Mouse (Mus musculus): Measurements from ENCODE around the gene Lrif1. TPM values are rescaled to one million over a fixed set of nuclear protein-coding genes. Genes with fewer than 3 reads are reported as not detected.
"Not testable (repeated sequence)": the region's sequence is repeated elsewhere in the genome, so short reads cannot be mapped to it uniquely, and the experiment has no call there.

Gene Lrif1
- polyA plus RNA-seq (2015; fragmentation: Nextera tagmentation; extraction: Ambion mirVana): 16.9 and 17.5 TPM in 2 replicates

GRCm38 (mm10) chr3:106684830-106685229 lies at the start of gene Lrif1:
Gene Lrif1 (plus strand): TSS chr3:106684987.
- H3K9ac ChIP-seq: peak within 1 kb of the TSS; percentile 86
- H3K27me3 ChIP-seq: no peaks in the 10 kb centered on the region
- H3K36me3 ChIP-seq: no peaks in the 10 kb centered on the region
- H3K27ac ChIP-seq (replicated peaks): peak within 1 kb of the TSS; percentile 95
- H3K4me1 ChIP-seq (replicated peaks): no peaks in the 10 kb centered on the region; the same call in 1 of the 2 replicates
- peak within 1 kb of the TSS; percentile 79 for H3K4me3 ChIP-seq
- ATAC-seq (ENCODE audit: low FRiP score, low read depth): peak; percentile 99
- H3K4me2 ChIP-seq: peak within 1 kb of the TSS; percentile 61
- H3K9me3 ChIP-seq: no peaks in the 10 kb centered on the region
- WGBS: under 1% methylated on average over 20 of the region's 20 CpGs

GRCm38 (mm10) chr3:106672811-106673210 lies 12.0 kb upstream of the Lrif1 start:
- not testable (repeated sequence) for H3K4me3 ChIP-seq; ATAC-seq (ENCODE audit: low FRiP score, low read depth); H3K27ac ChIP-seq (replicated peaks); H3K36me3 ChIP-seq; H3K9ac ChIP-seq; H3K9me3 ChIP-seq; H3K4me1 ChIP-seq (replicated peaks); H3K27me3 ChIP-seq; H3K4me2 ChIP-seq
- 73% methylated on average over 14 of the region's 14 CpGs for WGBS

- Histone ChIP-seq H3K27ac (replicated peaks) (peak overlapping the region; percentile 95), H3K27me3 (no peaks in the 10 kb centered on the region), H3K4me1 (replicated peaks) (no peaks in the 10 kb centered on the region; the same call in 1 of the 2 replicates), H3K4me3 (peak overlapping the region; percentile 79), H3K4me2 (peak overlapping the region; percentile 61), H3K9me3 (no peaks in the 10 kb centered on the region), H3K9ac (peak overlapping the region; percentile 86), H3K36me3 (no peaks in the 10 kb centered on the region)
- WGBS: 32% methylated on average over 1 of the region's 1 CpGs
- ATAC-seq (ENCODE audit: low FRiP score, low read depth): no peak
Observed at GRCm38 (mm10) chr3:106685381-106685780, 594 bp downstream of the Lrif1 start.

- Histone ChIP-seq H3K4me2 (peak overlapping the region; percentile 65), H3K4me1 (replicated peaks) (0 out of 2 replicates have a peak, but pooled peaks cover 3% of the 10 kb centered on the region), H3K4me3 (peak overlapping the region; percentile 68), H3K9ac (peak overlapping the region; percentile 57), H3K27me3 (peaks cover 9% of the 10 kb centered on the region), H3K9me3 (peaks cover 6% of the 10 kb centered on the region; the same call in 1 of the 2 replicates), H3K27ac (replicated peaks) (peak overlapping the region; percentile 97), H3K36me3 (no peaks in the 10 kb centered on the region)
- peak; percentile 100 for ATAC-seq (ENCODE audit: low FRiP score, low read depth)
- 2% methylated on average over 31 of the region's 31 CpGs for WGBS
Observed at GRCm38 (mm10) chr3:106721397-106722027, 36.7 kb downstream of the Lrif1 start.

GRCm38 (mm10) chr3:106722028-106722945 lies 37.5 kb downstream of the Lrif1 start:
- H3K9ac ChIP-seq: peak overlapping the region; percentile 57
- H3K27ac ChIP-seq (replicated peaks): peak overlapping the region; percentile 97
- peak; percentile 91 for ATAC-seq (ENCODE audit: low FRiP score, low read depth)
- peaks cover 9% of the 10 kb centered on the region for H3K27me3 ChIP-seq
- 0 out of 2 replicates have a peak, but pooled peaks cover 3% of the 10 kb centered on the region for H3K4me1 ChIP-seq (replicated peaks)
- H3K4me2 ChIP-seq: peak overlapping the region; percentile 65
- H3K4me3 ChIP-seq: peak overlapping the region; percentile 68
- 2% methylated on average over 33 of the region's 33 CpGs for WGBS
- H3K36me3 ChIP-seq: peaks cover 4% of the 10 kb centered on the region; the same call in 1 of the 2 replicates
- H3K9me3 ChIP-seq: peaks cover 11% of the 10 kb centered on the region; the same call in 1 of the 2 replicates

GRCm38 (mm10) chr3:106755898-106756297 lies 71.1 kb downstream of the Lrif1 start:
- no peak overlapping the region for H3K27ac ChIP-seq (replicated peaks)
- H3K4me2 ChIP-seq: no peak overlapping the region
- WGBS: 68% methylated on average over 1 of the region's 1 CpGs
- H3K4me3 ChIP-seq: no peak overlapping the region
- no peaks in the 10 kb centered on the region for H3K9me3 ChIP-seq
- no peak for ATAC-seq (ENCODE audit: low FRiP score, low read depth)
- no peaks in the 10 kb centered on the region for H3K4me1 ChIP-seq (replicated peaks)
- H3K9ac ChIP-seq: no peak overlapping the region
- no peaks in the 10 kb centered on the region for H3K36me3 ChIP-seq
- H3K27me3 ChIP-seq: no peaks in the 10 kb centered on the region

GRCm38 (mm10) chr3:106771834-106772233 lies 87.0 kb downstream of the Lrif1 start:
- Histone ChIP-seq H3K27me3 (no peaks in the 10 kb centered on the region), H3K4me2 (no peak overlapping the region), H3K4me1 (replicated peaks) (no peaks in the 10 kb centered on the region), H3K4me3 (no peak overlapping the region), H3K9ac (no peak overlapping the region), H3K9me3 (no peaks in the 10 kb centered on the region), H3K27ac (replicated peaks) (no peak overlapping the region), H3K36me3 (no peaks in the 10 kb centered on the region)
- no peak for ATAC-seq (ENCODE audit: low FRiP score, low read depth)
- 83% methylated on average over 1 of the region's 1 CpGs for WGBS

- Histone ChIP-seq H3K4me3 (no peak overlapping the region), H3K27me3 (no peaks in the 10 kb centered on the region), H3K9me3 (no peaks in the 10 kb centered on the region), H3K4me1 (replicated peaks) (no peaks in the 10 kb centered on the region), H3K27ac (replicated peaks) (no peak overlapping the region), H3K4me2 (no peak overlapping the region), H3K9ac (no peak overlapping the region), H3K36me3 (no peaks in the 10 kb centered on the region)
- 82% methylated on average over 3 of the region's 3 CpGs for WGBS
- ATAC-seq (ENCODE audit: low FRiP score, low read depth): no peak
Observed at GRCm38 (mm10) chr3:106785130-106785529, 100.3 kb downstream of the Lrif1 start.

Other genes starting within 250 kb of the Lrif1 start
- 0.57 and 0.87 TPM in 2 replicates for gene Dennd2d, start 202.6 kb upstream of the Lrif1 start, polyA plus RNA-seq (2015; fragmentation: Nextera tagmentation; extraction: Ambion mirVana)
- gene Dram2, start 137.2 kb upstream of the Lrif1 start, polyA plus RNA-seq (2015; fragmentation: Nextera tagmentation; extraction: Ambion mirVana): 63.6 and 71.4 TPM in 2 replicates
- gene Cept1, start 137.2 kb upstream of the Lrif1 start, polyA plus RNA-seq (2015; fragmentation: Nextera tagmentation; extraction: Ambion mirVana): 46.2 TPM in 2 replicates
- gene Cd53, start 105.2 kb downstream of the Lrif1 start, polyA plus RNA-seq (2015; fragmentation: Nextera tagmentation; extraction: Ambion mirVana): 3.4 and 6.4 TPM in 2 replicates
- gene Olfr266, start 141.3 kb downstream of the Lrif1 start, polyA plus RNA-seq (2015; fragmentation: Nextera tagmentation; extraction: Ambion mirVana): not detected in 2 replicates

Data from hindbrain, embryonic 15.5 days (tissue).